Mouse (Mus musculus) hindbrain, embryonic 12.5 days (tissue): ENCODE measurements around the gene 1700016H13Rik. TPM values are rescaled to one million over a fixed set of nuclear protein-coding genes. Genes with fewer than 3 reads are reported as not detected.

ENCODE experiments used
- ATAC-seq: fragments of 200-750 bp; cut with Nextera tagmentation; 2 replicates; pipeline ENCODE4 v1.8.0; 2017; ENCODE audit warnings: moderate TSS enrichment; ENCODE audit not compliant: low FRiP score
- H3K27ac ChIP-seq: fragments of 300-500 bp; sonication (generic); 2 replicates; pipeline ENCODE4 v1.5.1; 2016; ENCODE audit warnings: mild to moderate bottlenecking
- H3K27me3 ChIP-seq: fragments of 300-500 bp; sonication (generic); 2 replicates; pipeline ENCODE4 v1.6.1; 2016; ENCODE audit warnings: mild to moderate bottlenecking
- H3K36me3 ChIP-seq: fragments of 300-500 bp; sonication (generic); 2 replicates; pipeline ENCODE4 v1.6.1; 2016; ENCODE audit warnings: mild to moderate bottlenecking
- H3K4me1 ChIP-seq: fragments of 300-500 bp; sonication (generic); 2 replicates; pipeline ENCODE4 v1.6.1; 2016
- H3K4me2 ChIP-seq: fragments of 300-500 bp; sonication (generic); replicated peaks from 2 replicates; pipeline ENCODE4 v1.6.1; 2016; ENCODE audit warnings: mild to moderate bottlenecking
- H3K4me3 ChIP-seq: fragments of 300-500 bp; sonication (generic); 2 replicates; pipeline ENCODE4 v1.5.1; 2016; ENCODE audit warnings: mild to moderate bottlenecking
- H3K9ac ChIP-seq: fragments of 300-500 bp; sonication (generic); 2 replicates; pipeline ENCODE4 v1.6.1; 2016; ENCODE audit warnings: mild to moderate bottlenecking, moderate library complexity
- H3K9me3 ChIP-seq: fragments of 300-500 bp; sonication (generic); replicated peaks from 2 replicates; pipeline ENCODE4 v1.6.1; 2016; ENCODE audit warnings: mild to moderate bottlenecking
- WGBS: fragments of 180-500 bp; shearing (Covaris S2); methylation state at CpG from one replicate; pipeline ENCODE4 v1.1.7; 2016; 5-methylcytosine and 5-hydroxymethylcytosine counted together
- polyA plus RNA-seq: library from polyadenylated mRNA; unstranded; fragments of >200 nt; fragmentation: Nextera tagmentation; extraction: Ambion mirVana; gene quantifications from 2 replicates; pipeline ENCODE4 v1.2.1, GENCODE M21; 2016

1700016H13Rik gene
- polyA plus RNA-seq: 0.38 TPM in 1 of 2 replicates, not detected in the other

DNA sequence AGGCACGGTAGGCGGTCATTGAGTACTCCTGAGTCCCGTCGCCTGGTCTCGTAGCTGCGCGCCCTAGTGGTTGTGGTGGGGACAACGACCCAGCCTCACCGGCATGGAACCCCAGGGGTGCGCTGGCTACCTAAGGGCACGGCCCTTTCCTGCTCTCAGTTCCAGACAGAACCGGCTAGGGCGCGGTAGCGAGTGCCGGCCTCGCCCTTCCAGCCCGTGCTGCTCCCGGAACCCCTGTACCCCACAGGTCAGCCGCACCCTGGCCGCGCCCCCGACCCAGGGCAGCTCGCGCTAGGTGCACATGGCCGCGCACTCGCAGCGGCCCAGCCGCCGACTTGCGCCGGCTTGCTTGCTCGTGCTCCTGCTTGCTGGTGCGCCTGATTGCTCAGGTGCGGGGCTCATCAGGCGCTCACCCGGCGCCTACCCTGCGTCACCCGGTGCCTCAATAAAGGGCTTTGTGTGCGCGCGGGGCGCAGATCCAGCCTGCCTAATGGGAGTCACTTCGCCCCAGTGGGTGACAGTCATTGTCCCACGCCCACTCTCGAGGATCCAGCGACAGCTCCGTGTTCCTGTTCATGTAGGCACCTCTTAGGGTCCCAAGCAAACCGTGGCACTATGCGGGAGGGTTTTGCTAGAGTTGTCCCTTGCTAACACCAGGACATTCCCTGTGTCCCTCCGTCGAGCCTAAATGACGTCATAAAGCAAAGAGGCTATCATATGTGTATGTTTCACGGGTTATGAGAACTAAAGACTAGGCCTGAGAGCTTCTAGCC lies at the start of gene 1700016H13Rik:
Gene 1700016H13Rik, minus strand, starts transcription at position 665 of the 773 bp plus-strand sequence.
- Histone ChIP-seq H3K4me3 (peak within 1 kb of the TSS; percentile 64), H3K27ac (peak within 1 kb of the TSS; percentile 30; the same call in 1 of the 2 replicates), H3K9me3 (no peaks in the 10 kb centered on the region), H3K36me3 (no peaks in the 10 kb centered on the region), H3K9ac (peak within 1 kb of the TSS; percentile 75), H3K27me3 (0 out of 2 replicates have a peak, but pooled peaks cover 3% of the 10 kb centered on the region), H3K4me1 (peaks cover 6% of the 10 kb centered on the region; the same call in 1 of the 2 replicates), H3K4me2 (peak within 1 kb of the TSS; percentile 96)
- ATAC-seq: peak; percentile 81
- WGBS: 1% methylated on average over 55 of the region's 56 CpGs

DNA sequence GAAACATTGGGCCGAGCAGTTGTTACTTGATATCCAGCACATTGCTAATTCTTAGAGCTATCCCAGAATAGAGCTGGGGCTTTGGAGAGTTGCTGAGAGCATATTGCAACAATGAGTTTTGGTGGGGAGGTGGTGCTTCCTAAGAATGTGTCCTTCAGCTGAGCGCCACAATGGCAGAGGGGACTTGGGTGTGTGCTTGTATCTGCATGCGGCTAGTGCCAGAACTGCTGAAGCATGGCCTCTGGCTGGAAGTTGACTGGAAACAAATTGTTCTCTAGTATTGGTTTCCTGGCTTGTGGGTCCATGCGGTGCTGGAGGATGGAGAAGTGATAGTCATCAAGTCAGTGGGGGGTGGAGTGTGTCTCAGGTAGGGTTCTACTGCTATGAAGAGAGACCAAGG lies 49.5 kb upstream of the 1700016H13Rik start:
- no peak overlapping the region for H3K9ac ChIP-seq
- no peaks in the 10 kb centered on the region for H3K27me3 ChIP-seq
- no peaks in the 10 kb centered on the region for H3K9me3 ChIP-seq
- no peaks in the 10 kb centered on the region for H3K4me1 ChIP-seq
- no peak for ATAC-seq
- 96% methylated on average over 4 of the region's 4 CpGs for WGBS
- no peaks in the 10 kb centered on the region for H3K36me3 ChIP-seq
- H3K4me2 ChIP-seq: no peak overlapping the region
- H3K4me3 ChIP-seq: no peak overlapping the region
- H3K27ac ChIP-seq: no peak overlapping the region

DNA sequence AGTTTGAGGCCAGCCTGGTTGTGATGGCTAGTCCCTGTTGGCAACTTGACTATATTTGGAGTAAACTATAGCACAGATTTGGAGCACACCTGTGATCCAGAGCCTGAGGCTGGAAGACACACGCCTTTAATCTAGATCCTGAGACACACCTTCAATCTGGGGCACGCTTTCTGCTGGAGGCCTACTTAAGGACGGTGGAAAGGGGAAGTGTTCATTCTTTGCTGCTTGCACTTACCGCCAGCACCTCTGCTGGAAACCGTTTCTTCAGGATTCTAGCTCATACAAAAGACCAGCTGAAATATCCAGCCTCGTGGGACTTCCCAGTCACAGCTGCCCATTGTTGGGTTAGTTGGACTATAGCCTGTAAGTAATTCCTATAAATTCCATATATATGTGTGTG lies 46.7 kb upstream of the 1700016H13Rik start:
- Histone ChIP-seq H3K36me3 (no peaks in the 10 kb centered on the region), H3K4me1 (peaks cover 2% of the 10 kb centered on the region), H3K9me3 (no peaks in the 10 kb centered on the region), H3K27me3 (no peaks in the 10 kb centered on the region), H3K4me2 (no peak overlapping the region), H3K4me3 (no peak overlapping the region), H3K9ac (no peak overlapping the region), H3K27ac (no peak overlapping the region)
- WGBS: 76% methylated on average over 6 of the region's 6 CpGs
- ATAC-seq: no peak

DNA sequence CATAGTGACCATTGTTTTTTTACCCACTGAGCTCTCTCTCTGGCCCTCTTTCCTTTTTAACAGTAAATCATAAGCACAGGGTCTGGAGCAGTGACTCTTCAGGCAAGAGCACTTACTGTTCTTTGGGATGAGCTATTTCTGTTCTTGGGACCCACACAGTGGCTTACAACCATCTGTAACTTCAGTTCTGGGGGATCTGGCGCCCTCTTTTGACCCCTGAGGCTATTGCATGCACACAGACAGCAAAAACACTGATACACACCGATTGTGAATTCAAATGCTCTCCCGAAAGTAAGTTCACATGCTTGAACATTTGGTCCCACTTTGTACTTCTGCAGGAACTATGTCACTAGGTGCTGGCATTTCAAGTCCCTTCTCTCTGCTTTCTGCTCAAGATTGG lies 45.7 kb upstream of the 1700016H13Rik start:
- no peaks in the 10 kb centered on the region for H3K9me3 ChIP-seq
- no peak overlapping the region for H3K4me3 ChIP-seq
- no peak overlapping the region for H3K9ac ChIP-seq
- no peaks in the 10 kb centered on the region for H3K27me3 ChIP-seq
- no peak for ATAC-seq
- 71% methylated on average over 3 of the region's 3 CpGs for WGBS
- H3K4me2 ChIP-seq: no peak overlapping the region
- no peak overlapping the region for H3K27ac ChIP-seq
- H3K36me3 ChIP-seq: no peaks in the 10 kb centered on the region
- peaks cover 6% of the 10 kb centered on the region for H3K4me1 ChIP-seq

DNA sequence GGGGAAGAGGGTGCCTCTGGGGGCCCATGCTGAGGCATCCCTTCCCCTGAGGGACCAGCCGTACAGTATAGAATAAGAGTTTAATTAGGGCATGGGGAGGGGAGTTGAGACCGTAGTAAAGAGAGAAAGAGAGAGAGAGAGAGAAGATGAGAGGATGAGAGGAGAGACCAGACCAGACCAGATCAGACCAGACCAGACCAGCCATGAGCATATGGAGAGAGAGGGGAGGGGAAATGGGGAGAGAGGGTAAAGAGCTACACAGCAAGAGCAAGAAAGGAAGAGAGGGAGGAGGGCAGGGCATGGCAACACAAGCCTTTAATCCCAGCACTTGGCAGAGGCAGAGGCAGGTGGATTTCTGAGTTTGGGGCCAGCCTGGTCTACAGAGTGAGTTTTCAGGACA lies 44.9 kb upstream of the 1700016H13Rik start:
- 73% methylated on average over 2 of the region's 2 CpGs for WGBS
- Histone ChIP-seq H3K4me3 (no peak overlapping the region), H3K9me3 (no peaks in the 10 kb centered on the region), H3K27ac (no peak overlapping the region), H3K9ac (no peak overlapping the region), H3K4me2 (no peak overlapping the region), H3K27me3 (no peaks in the 10 kb centered on the region), H3K4me1 (peaks cover 6% of the 10 kb centered on the region), H3K36me3 (no peaks in the 10 kb centered on the region)
- no peak for ATAC-seq

DNA sequence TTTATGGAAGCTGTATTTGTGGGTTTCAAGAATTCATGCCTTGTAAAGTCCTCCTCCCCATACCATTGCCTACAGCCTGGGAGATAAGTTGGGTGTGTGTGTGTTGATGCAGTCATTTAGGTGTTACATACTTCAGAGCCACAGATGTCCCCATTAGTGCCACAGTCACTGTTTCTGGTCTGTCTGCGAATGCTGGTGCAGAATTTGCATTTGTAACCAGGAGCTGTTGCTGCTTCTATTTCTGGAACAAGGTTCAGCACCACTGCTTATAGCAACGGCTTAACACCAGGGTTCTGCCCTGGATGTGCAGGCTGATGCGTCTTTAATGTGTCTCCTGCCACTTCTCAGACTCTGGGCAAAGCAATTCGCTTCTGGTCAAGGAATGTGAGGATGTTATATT lies 43.7 kb upstream of the 1700016H13Rik start:
- H3K4me2 ChIP-seq: no peak overlapping the region
- no peaks in the 10 kb centered on the region for H3K9me3 ChIP-seq
- peaks cover 6% of the 10 kb centered on the region for H3K4me1 ChIP-seq
- no peaks in the 10 kb centered on the region for H3K36me3 ChIP-seq
- no peak overlapping the region for H3K9ac ChIP-seq
- WGBS: 61% methylated on average over 4 of the region's 4 CpGs
- H3K27me3 ChIP-seq: peaks cover under 1% of the 10 kb centered on the region
- ATAC-seq: no peak
- H3K4me3 ChIP-seq: no peak overlapping the region
- no peak overlapping the region for H3K27ac ChIP-seq

DNA sequence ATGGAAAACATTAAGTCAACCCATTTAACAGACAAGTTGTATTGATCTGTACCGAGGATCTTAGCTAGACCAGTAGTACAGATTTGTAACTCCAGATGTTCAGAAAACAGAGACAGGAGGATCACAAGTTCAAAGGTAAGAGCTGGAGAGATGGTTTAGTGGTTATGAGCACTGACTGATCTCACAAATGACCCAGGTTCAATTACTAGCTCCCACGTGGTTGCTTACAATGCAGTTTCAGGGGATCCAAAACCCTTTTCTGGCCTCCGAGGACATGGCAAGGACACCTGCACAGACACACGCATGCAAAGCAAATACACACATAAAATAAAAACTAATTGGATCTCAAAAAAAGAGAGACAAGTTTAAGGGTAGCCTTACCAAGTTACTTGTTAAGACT lies 42.8 kb upstream of the 1700016H13Rik start:
- Histone ChIP-seq H3K36me3 (no peaks in the 10 kb centered on the region), H3K4me3 (no peak overlapping the region), H3K4me1 (peaks cover 8% of the 10 kb centered on the region), H3K9ac (no peak overlapping the region), H3K9me3 (no peaks in the 10 kb centered on the region), H3K4me2 (no peak overlapping the region), H3K27ac (no peak overlapping the region), H3K27me3 (peaks cover 10% of the 10 kb centered on the region)
- ATAC-seq: no peak
- WGBS: 84% methylated on average over 4 of the region's 4 CpGs

DNA sequence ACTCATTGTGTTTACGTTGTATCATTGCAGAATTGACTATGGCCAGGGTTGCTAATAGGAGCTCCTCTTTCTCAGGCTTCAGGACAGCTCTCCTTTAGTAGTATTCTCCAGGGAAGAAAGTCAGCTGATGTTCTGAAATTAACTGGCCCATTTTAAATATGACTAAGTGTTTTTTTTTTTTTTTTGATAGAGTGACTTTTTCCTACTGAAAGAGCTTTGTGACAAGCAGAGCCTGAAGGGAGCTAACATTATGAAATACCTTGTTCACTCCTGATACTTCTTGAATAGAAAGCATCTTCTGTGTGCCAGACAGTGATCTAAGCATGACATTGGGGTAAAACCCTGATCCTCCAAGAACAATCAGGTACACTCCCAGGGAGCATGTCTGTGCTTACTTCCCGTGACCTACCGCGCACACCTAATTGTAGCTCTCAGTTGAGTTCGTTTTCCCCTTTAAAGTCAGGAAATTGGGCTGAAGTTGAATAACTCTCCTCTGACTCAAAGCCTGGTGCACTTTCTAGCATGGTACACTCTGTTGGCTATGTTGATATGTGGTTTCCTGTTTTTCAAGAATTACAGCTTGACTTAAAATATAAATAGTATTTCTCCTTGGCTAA lies 42.2 kb upstream of the 1700016H13Rik start:
- Histone ChIP-seq H3K4me1 (peaks cover 14% of the 10 kb centered on the region), H3K27ac (no peak overlapping the region), H3K4me3 (no peak overlapping the region), H3K9ac (no peak overlapping the region), H3K9me3 (no peaks in the 10 kb centered on the region), H3K36me3 (no peaks in the 10 kb centered on the region), H3K27me3 (peaks cover 16% of the 10 kb centered on the region), H3K4me2 (no peak overlapping the region)
- 77% methylated on average over 5 of the region's 5 CpGs for WGBS
- ATAC-seq: no peak

DNA sequence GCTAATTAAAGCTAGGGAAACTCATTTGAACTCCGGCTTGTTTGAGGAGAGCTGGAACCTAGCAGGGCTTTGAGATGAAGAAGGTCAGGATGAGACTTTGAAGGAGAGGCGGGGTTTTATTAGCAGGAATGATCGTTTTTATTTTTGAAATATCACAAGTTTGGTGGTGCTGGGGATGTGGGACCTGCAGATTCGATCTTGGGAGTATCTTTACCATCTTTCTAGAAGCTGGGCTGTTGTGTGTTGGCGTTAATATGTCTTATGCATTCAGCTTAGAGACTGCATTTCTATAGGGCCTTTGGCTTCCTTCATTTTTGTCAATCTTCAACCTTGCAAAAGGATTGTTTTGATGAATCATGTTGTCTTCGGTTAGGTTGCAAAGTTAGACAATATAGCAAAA lies 38.3 kb upstream of the 1700016H13Rik start:
- no peak for ATAC-seq
- no peaks in the 10 kb centered on the region for H3K36me3 ChIP-seq
- no peak overlapping the region for H3K4me3 ChIP-seq
- H3K9ac ChIP-seq: no peak overlapping the region
- H3K9me3 ChIP-seq: no peaks in the 10 kb centered on the region
- peaks cover 21% of the 10 kb centered on the region for H3K4me1 ChIP-seq
- WGBS: 49% methylated on average over 6 of the region's 6 CpGs
- H3K4me2 ChIP-seq: no peak overlapping the region
- H3K27me3 ChIP-seq: peaks cover 27% of the 10 kb centered on the region
- H3K27ac ChIP-seq: no peak overlapping the region

DNA sequence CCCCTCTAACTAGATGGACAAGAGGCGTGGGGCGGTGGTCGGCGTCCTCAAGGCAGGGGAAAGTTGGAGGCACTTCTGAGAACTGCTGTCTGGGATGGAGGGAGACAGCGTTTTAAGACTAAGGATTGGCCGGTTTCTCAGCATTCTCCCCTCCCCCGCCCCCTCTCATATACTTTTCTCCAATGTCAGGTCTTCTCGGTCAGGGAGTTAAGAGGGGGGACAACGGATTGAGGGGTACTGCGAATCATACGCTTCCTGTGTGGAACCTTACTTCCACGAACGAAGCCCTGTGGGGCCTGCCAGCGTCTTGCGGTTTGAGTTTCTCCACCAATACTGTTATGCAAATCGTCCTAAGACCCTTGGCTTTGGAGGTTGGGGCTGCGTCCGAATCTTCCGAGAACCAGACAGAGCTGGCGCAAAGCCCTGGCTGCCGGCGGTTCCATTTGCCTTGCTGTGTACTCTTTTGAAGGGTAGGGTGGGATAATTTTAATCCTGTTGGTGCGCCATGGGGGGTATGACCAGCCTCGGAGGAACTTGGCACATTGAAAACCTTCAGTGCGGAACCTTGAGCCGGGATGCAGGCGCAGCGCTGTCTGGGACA lies 37.3 kb upstream of the 1700016H13Rik start:
- Histone ChIP-seq H3K4me1 (peaks cover 21% of the 10 kb centered on the region), H3K4me2 (peak overlapping the region; percentile 98), H3K27me3 (peaks cover 27% of the 10 kb centered on the region), H3K4me3 (peak overlapping the region; percentile 59), H3K27ac (no peak overlapping the region), H3K9ac (peak overlapping the region; percentile 53; the same call in 1 of the 2 replicates), H3K9me3 (no peaks in the 10 kb centered on the region), H3K36me3 (no peaks in the 10 kb centered on the region)
- no peak for ATAC-seq
- WGBS: under 1% methylated on average over 28 of the region's 28 CpGs

DNA sequence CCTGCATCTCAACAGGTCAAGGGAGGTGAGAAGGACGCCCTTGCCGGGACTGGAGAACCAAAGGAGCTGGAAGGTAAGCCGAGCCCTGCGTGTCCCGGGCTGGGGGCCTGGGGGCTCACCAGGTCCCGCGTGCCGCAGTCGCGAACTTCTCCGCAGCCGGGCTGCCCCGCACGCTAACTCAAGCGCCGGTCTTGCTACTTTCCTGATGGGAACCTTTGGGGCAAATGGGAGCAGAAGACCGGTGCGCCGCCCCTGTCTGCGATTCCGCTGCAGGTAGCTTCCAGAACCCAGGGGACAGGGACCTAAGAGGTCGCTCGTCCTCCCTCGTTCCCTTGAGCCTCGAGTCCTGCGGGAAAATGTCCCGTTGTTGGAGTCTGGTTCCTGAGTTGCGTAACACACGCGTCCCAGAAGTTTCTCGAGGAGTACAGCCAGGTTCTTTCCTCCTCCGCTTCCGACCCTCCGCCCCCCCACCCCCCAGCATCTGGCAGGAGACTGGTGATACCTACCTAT lies 36.8 kb upstream of the 1700016H13Rik start:
- ATAC-seq: peak; percentile 32
- Histone ChIP-seq H3K4me3 (peak overlapping the region; percentile 59), H3K9ac (peak overlapping the region; percentile 53), H3K4me2 (peak overlapping the region; percentile 98), H3K36me3 (no peaks in the 10 kb centered on the region), H3K27me3 (peaks cover 27% of the 10 kb centered on the region), H3K9me3 (no peaks in the 10 kb centered on the region), H3K27ac (no peak overlapping the region), H3K4me1 (peaks cover 20% of the 10 kb centered on the region)
- WGBS: under 1% methylated on average over 34 of the region's 34 CpGs
